ENCODE assay signal across 11 mouse cellular contexts in the genomic region with DNA sequence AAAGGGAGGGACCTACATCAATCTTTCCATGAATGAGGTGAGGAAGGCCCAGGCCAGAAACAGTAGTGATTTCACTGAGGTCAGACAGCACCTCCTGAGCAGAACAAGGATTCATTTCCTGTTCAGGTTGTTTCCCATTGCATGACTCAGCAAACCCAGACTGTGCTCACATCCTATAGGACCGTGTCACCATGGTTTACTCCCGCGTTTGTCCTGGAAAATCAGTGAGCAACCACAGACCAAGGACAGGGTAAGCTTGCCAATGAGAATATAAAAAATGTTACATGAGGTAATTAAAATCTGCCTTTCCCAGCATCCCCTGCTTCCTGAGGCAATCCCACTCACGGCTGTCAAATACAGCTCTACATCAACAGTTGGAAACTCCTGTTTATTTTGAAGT.
DNase-seq lines count a peak whose midpoint lies in the region; ATAC-seq lines count a peak whose summit lies in the region.
"Had no signal": no experiment of that assay in that cellular context is flagged by ENCODE, and none has a peak within 500 bp of the region (broad histone marks: within the 10 kb centered on the region; RNA-seq: fewer than 3 reads in every experiment).

No protein-coding gene starts in this region.

- no peak for DNase-seq in kidney, postnatal 14 days
- DNase-seq in NIH3T3 (ENCODE audit: low read depth): peak; percentile 35
- peak; percentile 51 for DNase-seq in fibroblast of lung, adult 2 months (ENCODE audit: low read depth)
- DNase-seq in cerebellum, adult 8-10 months: no peak
- DNase-seq: heart, adult 2 months; lung, postnatal 36 days; thymus, adult 2 months had no signal

- 36% methylated on average over 4 of the region's 4 CpGs for WGBS in kidney, embryonic 15.5 days
- WGBS in limb, embryonic 12.5 days: 68% methylated on average over 4 of the region's 4 CpGs
- 91% methylated on average over 4 of the region's 4 CpGs for WGBS in midbrain, embryonic 13.5 days

- ATAC-seq in kidney, embryonic 15.5 days (replicated peaks; ENCODE audit: low FRiP score): peak; percentile 86
- no peak for ATAC-seq in limb, embryonic 12.5 days (ENCODE audit: insufficient number of reproducible peaks, insufficient read depth, low FRiP score, low TSS enrichment, low read depth)
- ATAC-seq in midbrain, embryonic 13.5 days: no peak

- H3K4me3 ChIP-seq in kidney, embryonic 15.5 days (replicated peaks): no peak overlapping the region
- no peak overlapping the region for H3K4me3 ChIP-seq in limb, embryonic 12.5 days (replicated peaks)
- H3K4me3 ChIP-seq in midbrain, embryonic 13.5 days (replicated peaks): no peak overlapping the region
- H3K4me3 ChIP-seq: embryonic facial prominence, embryonic 15.5 days; heart, adult 2 months had no signal

- H3K27ac ChIP-seq in kidney, embryonic 15.5 days: 0 out of 2 replicates have a peak overlapping the region, but pooled peaks have one; percentile 6
- 0 out of 2 replicates have a peak overlapping the region, but pooled peaks have one; percentile 23 for H3K27ac ChIP-seq in limb, embryonic 12.5 days
- H3K27ac ChIP-seq in midbrain, embryonic 13.5 days: no peak overlapping the region
- H3K27ac ChIP-seq: embryonic facial prominence, embryonic 15.5 days; heart, adult 2 months had no signal

- no peak overlapping the region for H3K4me2 ChIP-seq in kidney, embryonic 15.5 days
- H3K4me2 ChIP-seq in limb, embryonic 12.5 days: no peak overlapping the region
- no peak overlapping the region for H3K4me2 ChIP-seq in midbrain, embryonic 13.5 days (replicated peaks)
- H3K4me2 ChIP-seq: embryonic facial prominence, embryonic 15.5 days had no signal

- H3K36me3 ChIP-seq in kidney, embryonic 15.5 days: no peaks in the 10 kb centered on the region
- H3K36me3 ChIP-seq in limb, embryonic 12.5 days: no peaks in the 10 kb centered on the region
- no peaks in the 10 kb centered on the region for H3K36me3 ChIP-seq in midbrain, embryonic 13.5 days
- H3K36me3 ChIP-seq: embryonic facial prominence, embryonic 15.5 days had no signal

- H3K9me3 ChIP-seq in kidney, embryonic 15.5 days (replicated peaks): no peaks in the 10 kb centered on the region
- H3K9me3 ChIP-seq in limb, embryonic 12.5 days: no peaks in the 10 kb centered on the region
- H3K9me3 ChIP-seq in midbrain, embryonic 13.5 days: no peaks in the 10 kb centered on the region
- H3K9me3 ChIP-seq: embryonic facial prominence, embryonic 15.5 days had no signal

- no peaks in the 10 kb centered on the region for H3K27me3 ChIP-seq in kidney, embryonic 15.5 days
- H3K27me3 ChIP-seq in limb, embryonic 12.5 days: no peaks in the 10 kb centered on the region
- H3K27me3 ChIP-seq in midbrain, embryonic 13.5 days: no peaks in the 10 kb centered on the region
- H3K27me3 ChIP-seq: embryonic facial prominence, embryonic 15.5 days had no signal

- peaks cover 5% of the 10 kb centered on the region; the same call in 1 of the 2 replicates for H3K4me1 ChIP-seq in kidney, embryonic 15.5 days
- no peaks in the 10 kb centered on the region for H3K4me1 ChIP-seq in limb, embryonic 12.5 days (replicated peaks)
- H3K4me1 ChIP-seq in midbrain, embryonic 13.5 days (replicated peaks): no peaks in the 10 kb centered on the region
- H3K4me1 ChIP-seq: embryonic facial prominence, embryonic 15.5 days had no signal

- H3K9ac ChIP-seq in kidney, embryonic 15.5 days: no peak overlapping the region
- no peak overlapping the region for H3K9ac ChIP-seq in limb, embryonic 12.5 days (replicated peaks)
- no peak overlapping the region for H3K9ac ChIP-seq in midbrain, embryonic 13.5 days (replicated peaks)
- H3K9ac ChIP-seq: embryonic facial prominence, embryonic 15.5 days had no signal

Comparison
In these comparisons a context has a peak if more than half of its experiments do, and no peak if none do; other contexts are left out.
1. DNase-seq: peak in NIH3T3 (single experiment) and fibroblast of lung, adult 2 months (single experiment); none in kidney, postnatal 14 days (single experiment) and cerebellum, adult 8-10 months (single experiment).